Mouse (Mus musculus) erythroblast, adult 5-6 weeks (primary cell): Measurements from ENCODE around the gene Setd7. TPM values are rescaled to one million over a fixed set of nuclear protein-coding genes. Genes with fewer than 3 reads are reported as not detected.
"Not testable (repeated sequence)": the region's sequence is repeated elsewhere in the genome, so short reads cannot be mapped to it uniquely, and the experiment has no call there.

Source experiments
- ATAC-seq: replicated peaks from 2 replicates; pipeline ENCODE4 v1.8.0; 2016; ENCODE audit warnings: moderate number of reproducible peaks, mild to moderate bottlenecking, moderate TSS enrichment, inconsistent platforms; ENCODE audit not compliant: poor library complexity, low FRiP score, severe bottlenecking
- total RNA-seq, 2 experiments: library from RNA; stranded (forward) in 1 of 2; stranded (reverse) in 1 of 2; fragments of 150-400 nt in 1 of 2; fragments of 200-764, 138-1000 nt in 1 of 2; gene quantifications; 2 replicates each; pipeline versions ENCODE4 v1.2.3 to v1.2.4; 2015 to 2017; ENCODE audit warnings: low replicate concordance in 2 of 2

Gene Setd7
- total RNA-seq (2015; ENCODE audit: low replicate concordance) (7.5 and 9.8 TPM in 2 replicates), total RNA-seq (2017; ENCODE audit: low replicate concordance) (4.3 and 7.7 TPM in 2 replicates)

DNA sequence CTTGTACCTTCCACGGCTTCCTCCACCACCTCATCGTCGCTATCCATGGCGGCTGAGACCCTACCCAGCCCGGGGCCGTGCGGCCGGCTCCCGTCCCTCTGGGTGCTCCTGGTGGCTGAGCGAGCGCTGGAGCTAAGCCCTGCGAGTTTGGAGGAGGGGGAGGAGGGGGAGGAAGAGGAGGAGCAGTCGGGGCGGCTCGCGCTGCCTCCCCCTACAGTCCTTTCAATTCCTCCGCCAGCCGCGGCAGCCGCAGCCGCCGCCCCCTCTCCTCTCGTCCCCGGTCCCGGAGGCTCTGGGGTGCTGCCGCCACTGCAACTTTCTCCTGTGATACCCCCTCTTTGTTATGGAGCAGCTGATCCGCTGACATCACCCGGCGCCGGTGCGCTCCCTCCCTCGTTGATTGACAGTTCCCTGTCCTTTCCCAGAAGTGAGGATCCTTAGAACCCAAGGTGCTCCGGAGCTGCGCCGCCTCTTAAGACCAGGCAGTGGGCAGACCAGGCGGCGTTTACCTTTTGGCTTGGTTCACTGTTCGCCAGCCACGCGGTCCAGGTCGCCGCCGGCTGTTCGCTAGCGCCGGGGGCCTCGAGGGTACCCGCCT, at the start of gene Setd7:
Setd7 (minus strand) TSS at position 369 of the 598 bp plus-strand sequence.
- no peak for ATAC-seq

DNA sequence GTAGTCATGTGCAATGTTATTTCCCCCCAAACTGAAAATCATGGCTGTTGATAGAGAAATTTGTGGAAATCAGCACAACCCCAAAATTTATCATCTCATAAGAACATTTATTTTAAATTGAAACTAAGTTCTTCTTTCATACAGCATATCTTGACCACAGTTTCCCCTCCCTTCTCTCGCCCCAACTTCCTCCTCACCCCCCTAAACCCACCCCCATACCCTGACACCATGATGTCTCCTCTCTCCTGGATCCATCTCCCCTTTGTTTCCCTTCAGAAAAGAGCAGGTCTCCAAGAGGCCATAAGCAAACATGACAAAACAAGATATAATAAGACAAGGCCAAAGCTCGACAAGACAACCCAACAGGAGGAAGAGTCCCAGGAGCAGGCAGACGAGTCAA, 43.8 kb upstream of the Setd7 start:
- ATAC-seq: no peak

- no peak for ATAC-seq
Measured at GRCm38 (mm10) chr3:51603705-51604291, 43.1 kb upstream of the Setd7 start.

DNA sequence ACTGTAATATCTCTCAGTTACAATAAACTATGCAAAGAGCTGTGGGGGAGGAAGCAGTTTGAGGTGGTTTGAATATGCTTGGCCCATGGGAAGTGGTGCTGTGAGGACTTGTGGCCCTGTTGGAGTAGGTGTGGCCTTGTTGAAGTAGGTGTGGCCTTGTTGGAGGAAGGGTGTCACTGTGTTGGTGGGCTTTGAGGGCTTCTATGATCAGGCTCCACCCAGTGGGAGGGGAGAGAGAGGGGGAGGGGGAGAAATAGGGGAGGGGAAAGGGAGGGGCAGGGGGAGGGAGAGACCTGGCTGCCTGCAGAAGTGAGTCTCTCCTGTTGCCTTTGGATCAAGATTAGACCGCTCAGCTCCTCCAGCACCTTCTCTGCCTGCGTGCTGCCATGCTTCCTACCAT, 40.8 kb upstream of the Setd7 start:
- ATAC-seq: no peak

DNA sequence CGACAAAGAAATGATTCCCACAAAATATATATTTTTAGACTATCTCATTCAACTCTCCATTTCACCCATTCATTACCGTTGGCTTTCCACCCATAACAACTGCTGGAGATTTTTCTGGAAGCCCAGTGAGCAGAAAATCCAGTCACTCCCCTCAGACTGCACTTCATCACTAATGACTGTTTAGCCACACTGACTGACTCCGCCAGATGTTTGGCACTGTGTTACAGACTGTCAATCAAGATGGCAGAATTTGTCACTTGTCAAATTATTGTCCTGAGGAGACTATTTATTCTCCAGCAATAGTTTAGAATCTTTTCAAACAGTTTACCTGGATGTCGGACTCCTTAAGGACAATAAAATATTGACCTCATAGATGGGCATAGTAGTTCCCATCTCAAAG, 40.0 kb upstream of the Setd7 start:
- no peak for ATAC-seq

DNA sequence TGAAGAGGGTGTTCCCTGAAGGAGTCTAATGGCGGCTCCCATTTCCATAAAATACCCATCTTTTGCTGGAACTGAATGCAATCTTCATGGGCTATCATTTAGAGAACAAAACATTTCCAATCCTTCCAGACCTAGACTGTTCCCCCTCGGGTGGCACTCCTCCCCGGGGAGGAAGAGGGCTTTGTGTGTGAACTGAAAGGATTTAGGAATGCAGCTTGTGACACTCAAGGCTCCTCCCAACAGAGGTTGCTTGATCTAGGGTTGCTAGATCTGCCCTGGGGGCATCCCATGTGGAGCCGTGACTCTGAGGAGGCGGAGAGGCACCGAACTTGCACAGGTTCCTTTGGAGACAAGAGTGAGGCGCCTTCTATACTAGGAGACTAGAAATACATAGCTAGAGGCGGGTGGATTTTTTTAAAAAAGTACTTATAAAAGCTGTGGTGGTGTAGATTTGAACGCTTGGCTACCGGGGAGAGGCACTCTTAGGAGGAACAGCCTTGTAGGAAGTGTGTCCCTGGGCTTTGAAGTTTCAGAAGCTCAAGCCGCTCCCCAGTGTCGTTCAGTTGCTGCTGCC, 38.5 kb upstream of the Setd7 start:
- no peak for ATAC-seq

- no peak for ATAC-seq
Measured at GRCm38 (mm10) chr3:51596538-51596937, 35.9 kb upstream of the Setd7 start.

- no peak for ATAC-seq
Measured at GRCm38 (mm10) chr3:51593506-51593905, 32.8 kb upstream of the Setd7 start.

DNA sequence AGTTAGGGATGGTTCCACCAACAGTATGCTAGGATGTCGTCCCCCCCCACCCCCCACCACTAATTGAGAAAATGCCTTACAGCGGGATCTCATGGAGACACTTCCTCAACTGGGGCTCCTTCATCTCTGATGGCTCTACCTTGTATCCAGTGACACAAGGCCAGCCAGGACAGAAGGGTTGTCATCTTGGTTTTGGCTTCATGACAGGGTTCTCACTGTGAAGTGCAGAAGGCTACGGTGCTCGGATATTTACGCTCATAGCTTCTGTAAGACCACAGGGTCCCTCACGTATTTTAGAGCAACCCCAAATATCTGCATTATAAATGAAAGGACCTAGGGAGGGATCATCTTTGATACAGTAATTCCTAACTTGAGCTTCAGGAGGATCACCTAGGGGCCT, 30.9 kb upstream of the Setd7 start:
- no peak for ATAC-seq

- no peak for ATAC-seq
Measured at GRCm38 (mm10) chr3:51590207-51590892, 29.7 kb upstream of the Setd7 start.

GRCm38 (mm10) chr3:51587697-51588262, 27.1 kb upstream of the Setd7 start:
- ATAC-seq: no peak; the same call in 1 of the 2 replicates

DNA sequence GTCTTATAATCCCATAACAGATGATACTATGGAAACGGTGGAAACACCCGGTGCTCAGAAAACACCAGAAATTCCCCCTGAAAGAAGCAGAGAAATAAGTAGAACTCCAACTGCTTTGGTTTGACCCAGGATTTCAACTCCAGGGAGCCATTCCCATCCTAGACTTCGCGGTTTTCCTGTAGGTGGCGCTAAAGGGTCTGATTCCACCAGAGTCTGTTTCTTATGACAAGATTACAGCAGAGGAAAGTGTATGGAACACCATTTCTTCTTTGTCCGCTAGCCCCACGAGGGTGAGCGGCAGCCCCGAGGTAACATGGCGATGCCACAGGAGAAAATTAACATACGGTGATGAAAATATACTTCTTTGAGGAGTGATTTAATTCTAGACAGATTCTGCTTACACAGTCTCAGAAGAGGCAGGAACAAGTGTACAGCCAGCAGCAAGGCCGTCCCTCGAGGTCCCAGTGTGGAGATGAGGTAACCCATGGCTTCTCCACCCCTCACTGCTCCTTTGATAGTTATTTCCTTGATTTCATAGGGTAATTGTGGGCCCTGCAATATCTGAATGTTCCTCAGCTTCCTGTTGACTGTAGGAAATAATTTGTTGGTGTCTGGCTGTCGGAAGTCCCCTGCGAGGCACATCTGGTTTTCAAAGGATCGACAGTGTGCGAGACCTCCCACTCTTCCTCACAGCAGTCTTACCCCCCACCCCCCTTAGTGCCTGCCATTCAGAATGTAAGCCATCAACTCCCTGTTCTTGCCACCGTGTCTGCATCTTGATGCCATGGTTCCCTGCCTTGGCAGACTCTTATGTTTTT, 23.1 kb upstream of the Setd7 start:
- ATAC-seq: no peak

- ATAC-seq: not testable (repeated sequence)
Measured at GRCm38 (mm10) chr3:51579243-51579642, 18.6 kb upstream of the Setd7 start.

DNA sequence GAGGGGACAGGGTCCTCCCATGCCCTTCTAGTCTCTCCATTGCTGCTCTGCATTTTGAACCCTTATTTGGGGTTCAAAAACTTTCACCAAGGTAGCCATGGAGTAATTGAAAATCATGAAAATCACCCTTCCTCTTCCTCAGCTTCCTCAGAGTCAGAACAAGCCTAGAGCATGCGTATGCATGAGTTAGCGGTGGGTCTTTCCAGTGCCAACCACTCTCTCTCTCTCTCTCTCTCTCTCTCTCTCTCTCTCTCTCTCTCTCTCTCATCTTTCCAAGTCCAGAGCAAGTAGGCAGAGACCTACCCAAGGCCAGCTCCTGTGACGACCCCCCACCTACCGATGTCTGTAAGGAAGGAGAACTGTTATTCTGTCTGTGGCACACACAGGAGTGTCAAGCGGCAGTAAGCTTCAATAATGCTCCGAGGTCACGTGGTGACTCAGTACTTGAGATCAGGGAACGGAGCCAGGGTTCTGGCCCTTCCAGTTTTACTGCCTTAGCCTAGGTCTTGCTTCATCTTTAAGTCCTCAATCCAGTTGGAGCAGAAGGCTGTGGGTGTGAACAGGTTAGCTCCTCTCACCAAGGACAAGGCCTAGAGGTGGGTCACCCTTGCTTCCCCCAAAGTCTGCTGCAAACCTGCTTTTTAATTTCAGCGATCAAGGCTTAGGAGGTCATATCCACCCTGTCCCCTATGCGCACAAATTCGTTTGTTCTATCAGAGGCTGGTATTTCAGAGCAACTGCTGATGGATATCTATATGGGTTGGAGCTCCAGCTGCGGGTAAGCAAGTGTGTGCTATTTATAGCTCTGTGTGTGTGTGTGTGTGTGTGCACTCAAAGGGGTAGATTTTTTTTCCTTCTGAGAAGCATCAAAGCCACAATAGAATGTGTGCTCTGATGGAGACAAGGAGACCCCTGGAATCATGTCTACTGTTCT, 17.4 kb upstream of the Setd7 start:
- no peak for ATAC-seq

DNA sequence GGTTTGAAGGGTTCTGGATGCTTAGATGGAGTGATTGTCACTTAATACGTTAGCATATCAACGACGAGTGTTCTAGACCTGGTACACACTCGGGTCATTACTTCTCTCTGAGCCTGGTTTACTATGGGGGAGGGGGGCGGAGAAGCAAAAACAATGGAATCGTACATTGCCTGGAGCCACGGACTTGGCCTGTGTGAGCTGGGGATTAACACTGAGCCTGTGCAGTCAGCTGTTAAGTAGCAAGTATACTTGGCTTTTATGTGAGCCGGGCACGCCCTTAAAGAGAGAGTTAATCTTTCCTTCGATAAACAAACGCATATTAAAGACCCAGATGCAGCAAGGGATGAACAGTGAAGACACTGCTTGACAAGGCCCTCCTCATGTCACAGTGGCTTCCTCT, 16.7 kb upstream of the Setd7 start:
- ATAC-seq: no peak

GRCm38 (mm10) chr3:51573915-51574314, 13.2 kb upstream of the Setd7 start:
- ATAC-seq: no peak

DNA sequence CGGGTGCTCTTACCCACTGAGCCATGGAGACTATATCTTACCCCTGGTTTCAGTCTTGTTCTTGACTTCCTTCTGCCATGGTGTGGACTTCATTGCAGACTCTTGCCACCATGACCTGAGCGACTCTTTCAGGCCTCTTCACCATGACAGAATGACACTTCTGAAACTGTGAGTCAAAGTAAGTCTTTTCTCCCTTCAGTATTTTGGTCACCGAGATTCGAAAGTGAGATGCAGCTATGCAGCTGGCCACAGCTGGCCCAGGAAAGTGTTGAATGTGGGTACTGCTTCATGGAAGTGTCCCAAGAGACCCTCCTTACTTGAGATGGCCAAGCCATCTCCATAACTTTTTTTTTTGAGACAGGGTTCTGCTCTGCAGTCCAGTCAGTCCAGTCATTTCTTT, 9.5 kb upstream of the Setd7 start:
- no peak for ATAC-seq

- no peak for ATAC-seq
Measured at GRCm38 (mm10) chr3:51561993-51562385, 1.3 kb upstream of the Setd7 start.
